Mouse (Mus musculus) cerebral cortex, adult 2 months (tissue): Measurements from ENCODE around the gene Bmp2k.

Experiments used
- WGBS: fragments of 180-500 bp; shearing (Covaris S2); methylation state at CpG from one replicate; pipeline ENCODE4 v1.1.7; 2018; 5-methylcytosine and 5-hydroxymethylcytosine counted together

Gene Bmp2k

GRCm38 (mm10) chr5:97004178-97005030 is 6.9 kb downstream of the Bmp2k start:
- 62% methylated on average over 23 of the region's 23 CpGs for WGBS

GRCm38 (mm10) chr5:97005891-97006290 is 8.4 kb downstream of the Bmp2k start:
- 87% methylated on average over 2 of the region's 2 CpGs for whole genome bisulfite sequencing

- WGBS = 86% methylated on average over 3 of the region's 3 CpGs
These were observed 9.4 kb downstream of the Bmp2k start for GRCm38 (mm10) chr5:97006929-97007328.

DNA sequence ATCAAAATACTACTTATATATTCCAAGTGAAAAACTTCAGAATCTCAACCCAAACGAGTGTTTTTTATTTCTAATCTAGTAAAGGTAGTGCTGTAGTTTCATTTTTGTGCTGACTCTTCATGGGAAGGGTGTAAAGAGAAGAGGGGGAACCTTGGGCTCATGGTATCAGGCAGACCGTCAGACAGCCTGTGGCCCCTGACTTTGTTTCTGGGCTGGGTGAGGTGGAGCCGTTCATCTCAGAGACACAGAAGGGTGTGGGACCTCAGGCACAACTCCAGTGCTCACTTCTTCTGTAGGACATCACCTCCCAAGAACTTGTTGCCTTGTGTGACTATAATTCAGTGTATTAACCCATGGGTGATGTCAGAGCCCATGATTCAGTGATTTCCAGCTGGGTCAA is 10.0 kb downstream of the Bmp2k start:
- 85% methylated on average over 3 of the region's 3 CpGs for WGBS

GRCm38 (mm10) chr5:97009140-97009539 is 11.7 kb downstream of the Bmp2k start:
- 91% methylated on average over 10 of the region's 10 CpGs for WGBS

DNA sequence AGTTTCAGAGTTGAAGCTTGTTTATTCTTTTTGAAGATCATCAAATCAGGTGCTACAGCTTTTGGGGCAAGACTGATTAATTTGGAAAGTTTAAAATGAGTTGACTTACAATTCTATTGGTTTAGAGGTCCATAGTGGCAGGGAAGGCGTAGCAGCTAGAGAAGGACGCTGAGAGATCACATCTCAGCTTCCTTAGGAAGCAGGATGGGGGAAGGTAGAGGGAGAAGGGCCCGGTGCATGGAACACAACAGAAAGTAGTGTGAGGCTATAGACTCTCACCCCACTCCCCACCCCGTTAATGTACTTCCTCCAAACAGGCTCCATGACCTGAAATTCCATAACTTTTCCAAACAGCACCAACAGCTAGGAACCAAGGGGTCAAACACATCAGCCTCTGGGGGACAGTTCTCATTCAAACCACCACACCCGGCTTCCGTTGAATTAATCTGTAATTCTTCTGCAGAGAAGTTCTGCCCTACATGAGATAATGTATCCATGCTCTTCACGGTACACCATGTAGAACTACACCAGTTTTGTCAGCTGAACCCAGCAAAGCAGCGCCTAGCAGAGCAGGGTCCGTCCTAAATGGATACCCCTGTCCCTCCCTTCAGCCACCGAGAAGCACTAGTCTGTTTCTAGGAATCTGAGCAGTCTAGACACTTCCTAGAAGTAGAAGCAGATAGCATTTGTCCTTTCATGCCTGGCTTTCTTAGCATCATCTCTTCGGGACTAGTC is 12.3 kb downstream of the Bmp2k start:
- 84% methylated on average over 11 of the region's 11 CpGs for whole genome bisulfite sequencing

GRCm38 (mm10) chr5:97015781-97016508 is 18.5 kb downstream of the Bmp2k start:
- 69% methylated on average over 11 of the region's 11 CpGs for WGBS

- WGBS = 40% methylated on average over 9 of the region's 9 CpGs
These were observed 19.5 kb downstream of the Bmp2k start for GRCm38 (mm10) chr5:97016842-97017577.

DNA sequence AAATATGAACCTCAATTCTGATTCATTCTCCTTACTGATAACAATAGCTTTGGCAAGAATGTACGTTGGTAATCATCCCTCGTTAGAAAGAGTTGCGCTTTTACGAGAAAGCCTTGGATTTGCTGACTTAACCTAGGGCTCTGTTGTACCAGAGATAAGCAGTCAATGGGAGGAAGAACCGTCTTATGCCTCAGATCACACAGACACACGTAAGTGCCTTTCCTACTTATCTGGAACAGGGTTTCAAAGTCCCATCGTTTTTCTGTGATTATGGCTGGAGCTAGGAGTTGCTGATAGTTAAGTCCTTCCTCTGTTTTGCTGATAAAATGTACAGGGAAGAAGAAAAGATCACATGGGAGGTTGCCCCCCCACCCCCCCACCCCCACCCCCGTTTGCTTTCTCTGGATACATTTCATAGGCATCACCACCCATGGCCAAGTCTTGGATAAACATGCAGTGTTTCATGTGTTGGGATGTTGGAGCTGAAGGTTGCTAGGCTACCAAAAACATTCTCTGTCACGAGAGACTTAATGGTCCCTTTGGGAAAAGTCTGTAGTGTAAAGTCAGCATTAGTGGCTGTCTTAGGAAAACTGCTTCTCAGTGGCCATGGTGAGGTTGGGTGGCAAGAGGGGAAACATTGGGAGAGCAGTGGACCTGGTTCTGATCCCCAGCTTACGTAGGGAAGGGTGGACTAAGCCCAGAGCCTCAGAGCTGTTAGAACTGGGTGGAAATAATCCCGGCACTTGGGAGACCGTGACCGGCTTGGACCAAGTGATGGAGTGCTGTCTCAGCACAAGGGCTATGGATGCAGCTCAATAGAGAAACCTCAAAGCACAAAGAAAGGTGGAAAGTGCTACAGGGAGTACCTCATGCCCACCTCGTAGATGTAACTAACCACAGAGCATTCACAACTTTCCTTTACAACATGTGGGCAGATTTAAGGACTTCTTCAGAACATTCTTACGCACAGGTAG is 25.1 kb downstream of the Bmp2k start:
- WGBS = 72% methylated on average over 15 of the region's 15 CpGs

DNA sequence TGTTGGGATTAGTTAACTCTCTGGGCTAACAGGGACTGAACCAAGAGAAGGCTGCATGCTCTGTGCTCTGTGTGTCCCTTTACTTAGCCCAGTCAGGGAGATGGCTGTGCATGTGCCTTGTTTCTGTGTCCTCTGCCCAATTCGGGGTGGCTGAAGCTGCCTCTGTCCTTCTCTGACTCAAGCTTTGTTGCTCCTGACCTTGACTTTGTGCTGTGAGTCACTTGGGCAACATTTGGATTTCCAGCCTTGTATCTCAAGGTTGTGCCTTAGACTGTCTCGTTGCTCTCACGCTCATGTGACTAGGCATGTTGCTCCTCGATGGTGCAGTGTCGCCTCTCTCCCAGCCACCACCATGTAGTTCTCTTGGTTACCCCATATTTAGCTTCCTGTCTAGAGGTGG is 27.3 kb downstream of the Bmp2k start:
- WGBS = 93% methylated on average over 5 of the region's 5 CpGs

GRCm38 (mm10) chr5:97025650-97026049 is 28.2 kb downstream of the Bmp2k start:
- 92% methylated on average over 6 of the region's 6 CpGs for WGBS

GRCm38 (mm10) chr5:97028004-97028403 is 30.5 kb downstream of the Bmp2k start:
- 91% methylated on average over 8 of the region's 8 CpGs for WGBS

GRCm38 (mm10) chr5:97028840-97029239 is 31.4 kb downstream of the Bmp2k start:
- WGBS = 63% methylated on average over 1 of the region's 1 CpGs

- 96% methylated on average over 6 of the region's 6 CpGs for WGBS
These were observed 34.3 kb downstream of the Bmp2k start for GRCm38 (mm10) chr5:97031771-97032170.

DNA sequence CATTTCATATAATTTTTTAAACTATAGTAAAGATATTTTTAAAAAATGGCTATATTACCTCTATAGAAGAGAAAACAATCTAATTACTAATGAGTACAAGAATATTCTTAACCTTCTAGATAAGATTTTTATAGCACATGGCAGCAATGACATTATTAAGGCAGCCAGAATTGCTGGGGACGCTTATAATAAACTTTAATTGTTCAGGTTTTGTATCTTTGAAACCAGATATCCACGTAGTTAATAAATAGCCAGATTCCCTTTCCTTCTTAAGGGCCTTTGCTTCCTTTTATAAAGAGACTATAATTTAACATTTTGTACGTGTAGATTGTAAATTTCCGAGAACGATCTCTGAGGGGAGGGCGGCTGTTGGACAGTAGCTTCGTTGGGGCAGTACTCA is 47.8 kb downstream of the Bmp2k start:
- WGBS = 95% methylated on average over 7 of the region's 7 CpGs

DNA sequence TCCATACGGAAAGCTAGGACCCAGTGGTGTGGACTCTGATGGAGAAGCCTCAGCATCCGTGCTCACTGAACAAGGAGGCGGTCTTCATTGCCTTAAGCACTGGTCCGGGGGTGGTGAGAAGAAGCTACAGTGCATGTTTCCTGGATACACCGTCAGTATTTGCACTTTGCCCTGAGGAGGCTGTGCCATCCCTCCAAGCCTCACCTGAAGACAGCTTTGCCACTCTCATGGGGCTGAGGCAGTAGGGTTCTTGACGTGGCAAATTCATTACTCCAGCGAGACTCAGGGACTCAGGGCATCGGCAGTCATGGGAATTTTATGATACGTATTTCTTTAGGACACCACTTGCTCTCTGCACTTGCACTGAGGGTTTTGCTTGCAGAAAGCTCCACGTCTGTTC is 49.2 kb downstream of the Bmp2k start:
- 92% methylated on average over 10 of the region's 10 CpGs for WGBS

DNA sequence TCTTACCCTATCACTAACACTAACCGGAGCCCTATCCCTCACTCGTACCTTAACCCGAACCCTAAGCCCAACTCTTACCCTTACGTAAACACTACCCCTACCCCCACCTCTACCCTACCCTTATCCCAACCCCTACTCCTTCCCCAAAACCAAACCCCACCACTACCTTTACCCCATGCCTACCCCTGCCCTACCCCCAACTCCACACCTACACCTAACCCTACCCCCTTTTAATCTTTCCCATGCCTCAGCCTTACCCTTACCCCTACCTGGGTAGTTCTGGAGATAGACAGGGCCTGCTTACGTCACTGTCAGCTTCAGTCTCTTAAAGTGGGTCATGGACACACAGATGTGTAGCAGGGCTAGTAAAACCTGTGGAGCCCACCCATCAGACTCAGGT is 51.4 kb downstream of the Bmp2k start:
- WGBS = 98% methylated on average over 5 of the region's 5 CpGs

DNA sequence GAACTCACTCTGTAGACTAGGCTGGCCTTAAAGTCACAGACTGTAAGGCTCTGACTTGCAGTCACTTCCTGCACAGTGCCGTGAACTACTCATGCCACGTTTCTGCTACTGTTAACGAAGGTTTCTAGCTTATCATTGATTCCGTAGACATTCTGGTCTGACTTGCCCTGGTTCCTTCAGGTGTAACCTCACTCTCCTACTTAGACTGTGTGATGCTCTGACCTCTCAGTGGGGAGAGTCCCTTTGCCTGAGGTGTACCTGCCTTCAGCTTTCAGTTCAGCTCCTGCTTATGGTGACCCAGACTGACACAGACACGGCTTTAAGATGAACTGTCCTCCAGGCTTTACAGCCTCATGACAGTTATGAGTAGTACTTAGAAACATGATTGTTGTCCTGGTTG is 56.7 kb downstream of the Bmp2k start:
- WGBS = 84% methylated on average over 5 of the region's 5 CpGs

DNA sequence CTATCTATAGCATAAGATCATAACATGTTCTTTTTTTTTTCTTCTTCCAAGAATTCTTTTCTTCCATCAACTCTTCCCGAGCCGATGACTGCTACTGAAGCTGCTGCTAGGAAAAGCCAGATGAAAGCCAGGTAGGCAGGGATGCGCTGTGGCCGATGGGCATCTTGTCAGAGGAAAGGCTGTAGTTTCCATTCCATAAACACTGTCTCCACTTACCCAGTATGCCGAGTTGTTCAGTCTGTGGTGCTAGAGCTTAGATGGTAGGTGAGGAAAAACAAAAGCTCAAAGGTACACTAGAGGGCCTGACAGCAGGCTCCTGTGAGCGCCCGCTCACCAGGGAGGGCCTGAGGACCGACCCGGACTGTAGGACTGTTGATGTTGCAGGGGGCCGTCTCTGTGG is 57.3 kb downstream of the Bmp2k start:
- 83% methylated on average over 10 of the region's 10 CpGs for WGBS

DNA sequence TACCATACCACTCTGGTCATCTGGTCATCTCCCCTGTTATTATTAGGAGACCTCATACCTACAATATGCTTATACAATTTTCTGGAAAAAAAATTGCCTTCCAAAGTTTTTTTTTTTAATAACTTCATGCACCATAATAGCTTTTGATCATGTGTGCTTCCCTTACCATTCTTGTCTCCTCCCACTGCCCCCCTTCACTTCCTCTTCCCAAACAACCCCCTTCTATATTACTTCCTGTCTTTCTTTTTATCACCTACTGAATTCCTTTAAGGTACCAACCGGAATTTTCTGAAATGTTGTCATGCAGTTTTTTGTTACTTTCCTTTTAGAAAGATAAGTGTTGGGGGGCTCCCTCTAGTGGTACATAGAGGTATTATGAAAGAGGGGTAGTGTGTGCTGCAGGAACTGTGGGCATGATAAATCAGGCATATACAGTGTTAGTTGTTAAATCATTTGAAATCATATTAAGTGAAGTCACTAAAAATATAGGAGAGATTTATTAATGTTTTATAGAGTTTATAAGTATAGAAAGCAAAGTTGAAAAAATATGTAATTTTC is 58.1 kb downstream of the Bmp2k start:
- 0% methylated on average over 1 of the region's 1 CpGs for WGBS
